Mouse (Mus musculus) neutrophil, adult 65 days (primary cell): ENCODE measurements around the gene Snw1. TPM values are rescaled to one million over a fixed set of nuclear protein-coding genes. Genes with fewer than 3 reads are reported as not detected.

ENCODE experiments used
- total RNA-seq: library from RNA; stranded (reverse); gene quantifications from 2 replicates; pipeline ENCODE4 v1.2.4, GENCODE M21; 2023

Gene Snw1
- 43.1 and 45.3 TPM in 2 replicates for total RNA-seq

GRCm38 (mm10) chr12:87471964-87472786 lies at the start of gene Snw1:
TSS of gene Snw1 (minus strand) at chr12:87472274.

GRCm38 (mm10) chr12:87514016-87514415 lies 41.9 kb upstream of the Snw1 start, which contains the start of gene Gm8300:
TSS of gene Gm8300 (plus strand) at chr12:87514316.

DNA sequence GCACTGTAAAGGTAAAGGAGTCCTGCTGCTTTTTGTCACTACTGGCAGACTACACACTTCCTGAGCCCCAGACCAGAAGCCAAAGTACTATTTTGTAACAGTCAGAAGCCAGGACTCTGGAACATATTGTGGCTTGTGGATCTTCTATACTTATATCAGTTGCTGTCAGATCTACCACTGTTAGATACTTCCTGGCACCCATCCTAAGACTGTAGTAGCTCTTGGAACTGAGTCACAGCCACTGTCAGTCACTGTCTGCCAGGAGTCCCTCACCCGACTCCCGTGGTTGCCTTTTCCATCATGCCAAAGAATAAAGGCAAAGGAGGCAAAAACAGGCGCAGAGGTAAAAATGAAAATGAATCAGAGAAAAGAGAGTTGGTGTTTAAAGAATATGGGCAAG lies 22.3 kb upstream of the Snw1 start, which contains the start of gene Gm5788:
Gm5788 (plus strand) TSS at position 301 of the 400 bp plus-strand sequence.

DNA sequence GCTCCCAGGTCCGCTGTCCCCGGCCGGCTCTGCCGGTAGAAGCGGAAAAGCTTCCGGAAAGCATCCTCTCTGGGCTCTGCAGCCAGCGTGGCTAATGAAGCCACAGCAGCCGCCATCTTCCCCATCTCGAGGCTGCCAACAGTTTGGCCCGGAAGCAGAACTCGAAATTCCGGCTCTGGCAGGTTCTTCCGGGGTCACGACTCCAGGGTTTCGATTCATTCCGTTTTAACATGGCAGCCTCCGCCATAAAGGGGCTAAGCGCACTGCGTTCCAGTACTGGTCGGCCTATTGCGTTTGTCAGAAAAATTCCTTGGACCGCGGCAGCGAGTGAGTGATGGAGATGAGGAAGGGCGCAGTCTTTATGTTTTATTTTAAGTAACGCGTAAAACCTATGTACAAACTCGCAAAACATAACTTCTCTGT lies 28.4 kb downstream of the Snw1 start, which contains the start of the genes Slirp and Alkbh1:
Slirp (plus strand) TSS at position 197 of the 423 bp plus-strand sequence.
Alkbh1 (minus strand) TSS at position 318 of the 423 bp plus-strand sequence.

Other genes starting within 250 kb of the Snw1 start
- 1.3 and 1.8 TPM in 2 replicates for gene Noxred1, start 233.5 kb downstream of the Snw1 start, total RNA-seq
- 23.2 and 26.0 TPM in 2 replicates for gene Vipas39, start 206.0 kb downstream of the Snw1 start, total RNA-seq
- 59.2 and 70.0 TPM in 2 replicates for gene Ahsa1, start 205.8 kb downstream of the Snw1 start, total RNA-seq
- not detected in 2 replicates for gene Ism2, start 172.6 kb downstream of the Snw1 start, total RNA-seq
- 125 and 146 TPM in 2 replicates for gene Sptlc2, start 83.9 kb downstream of the Snw1 start, total RNA-seq
- gene Slirp, start 28.4 kb downstream of the Snw1 start, total RNA-seq, result 13.6 and 32.8 TPM in 2 replicates
- gene Alkbh1, start 28.3 kb downstream of the Snw1 start, total RNA-seq, result 23.0 and 33.5 TPM in 2 replicates
- not detected in 2 replicates for gene Gm5788, start 22.4 kb upstream of the Snw1 start, total RNA-seq
- not detected in 2 replicates for gene Gm8300, start 42.0 kb upstream of the Snw1 start, total RNA-seq
- not detected in 2 replicates for gene Oog1, start 130.4 kb upstream of the Snw1 start, total RNA-seq
- gene Gm4027, start 146.6 kb upstream of the Snw1 start, total RNA-seq, result not detected in 2 replicates
- not detected in 2 replicates for gene Gm16381, start 172.3 kb upstream of the Snw1 start, total RNA-seq